Mouse (Mus musculus): ENCODE measurements around the gene Zbtb44. TPM values are rescaled to one million over a fixed set of nuclear protein-coding genes. Genes with fewer than 3 reads are reported as not detected.

The Zbtb44 gene
- polyA plus RNA-seq, 1 experiment from 2014 or later, result 6.5 TPM

DNA sequence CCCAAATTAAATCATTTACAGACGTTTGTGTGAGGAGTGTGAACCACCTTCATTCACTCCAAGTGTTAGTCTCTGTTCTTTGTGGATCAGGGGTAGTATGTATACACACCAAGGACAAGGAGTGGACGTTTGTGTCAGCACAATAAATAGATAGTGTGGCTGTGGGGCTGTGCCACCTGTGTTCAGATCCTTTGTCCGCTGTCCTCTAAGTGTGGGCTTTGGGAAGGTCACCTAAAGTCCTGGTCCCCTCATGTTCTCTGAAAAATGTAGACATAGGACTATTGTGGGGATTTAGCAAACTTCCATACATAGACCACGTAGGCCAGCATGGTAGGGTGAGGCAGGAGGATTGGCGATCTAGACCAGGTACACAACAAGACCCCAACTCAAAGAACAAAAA lies 55.1 kb downstream of the Zbtb44 start:
- no peak for DNase-seq (ENCODE audit: low spot score)

DNA sequence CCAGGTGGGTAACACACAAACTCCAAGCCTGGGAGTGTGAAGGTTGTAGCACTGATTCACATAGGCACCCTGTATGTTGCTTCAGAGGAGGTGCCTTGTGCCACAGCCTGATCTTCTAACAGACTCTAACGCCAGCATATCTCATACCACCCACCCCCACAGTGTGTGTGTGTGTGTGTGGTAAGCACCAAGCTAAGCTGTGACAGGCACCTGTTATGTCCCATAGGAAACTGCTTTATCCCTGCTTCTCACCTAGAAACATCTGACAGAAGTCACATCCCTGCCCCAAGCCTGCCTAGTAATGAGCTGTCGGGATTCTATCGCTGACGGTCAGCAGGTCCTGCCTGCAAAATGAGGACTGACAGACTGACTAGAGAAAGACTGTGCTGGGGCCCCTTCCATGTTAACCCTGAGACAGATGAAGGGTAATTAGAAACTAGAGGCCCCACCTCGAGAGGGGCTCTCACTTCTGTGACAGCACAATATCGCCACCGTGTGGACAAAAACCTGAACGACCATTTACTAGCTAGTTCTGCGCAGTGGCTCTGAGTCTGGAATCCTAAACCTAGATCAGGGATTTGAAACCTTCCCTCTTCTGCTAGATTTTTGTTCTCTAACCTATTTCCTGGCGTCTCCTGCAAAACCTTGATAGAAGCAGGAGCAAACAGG lies 55.8 kb downstream of the Zbtb44 start:
- Histone ChIP-seq H3K4me3 (ENCODE audit: low read depth, low read length) (no peak overlapping the region), H3K9ac (ENCODE audit: low read length) (no peak overlapping the region), H3K9me3 (ENCODE audit: control insufficient read depth, low read length) (no peaks in the 10 kb centered on the region), H3K27ac (replicated peaks) (no peak overlapping the region), H3K27me3 (ENCODE audit: control insufficient read depth, insufficient read depth, low read length) (no peaks in the 10 kb centered on the region), H3K4me1 (replicated peaks; ENCODE audit: control insufficient read depth, insufficient read depth) (no peaks in the 10 kb centered on the region), H3K4me2 (replicated peaks; ENCODE audit: low read depth) (no peak overlapping the region), H3K36me3 (ENCODE audit: control insufficient read depth, insufficient read depth, low read length) (no peaks in the 10 kb centered on the region)
- 19% methylated on average over 10 of the region's 10 CpGs for WGBS
- no peak for ATAC-seq (ENCODE audit: low FRiP score, low TSS enrichment)
- TF ChIP-seq EP300 (optimal IDR thresholded peaks at IDR 0.05), result no peak
- peak; percentile 85 for TF ChIP-seq CTCF (IDR thresholded peaks at IDR 0.05; ENCODE audit: low read depth)
- DNase-seq (ENCODE audit: low spot score), result peak; percentile 70

More for the DNA sequence above, 55.1 kb downstream of the Zbtb44 start:
- no peaks in the 10 kb centered on the region for H3K27me3 ChIP-seq (ENCODE audit: control insufficient read depth, insufficient read depth, low read length)
- no peak for ATAC-seq (ENCODE audit: low FRiP score, low TSS enrichment)
- no peak overlapping the region for H3K27ac ChIP-seq (replicated peaks)
- H3K36me3 ChIP-seq (ENCODE audit: control insufficient read depth, insufficient read depth, low read length), result no peaks in the 10 kb centered on the region
- H3K9ac ChIP-seq (ENCODE audit: low read length), result no peak overlapping the region
- no peak overlapping the region for H3K4me3 ChIP-seq (ENCODE audit: low read depth, low read length)
- H3K4me1 ChIP-seq (replicated peaks; ENCODE audit: control insufficient read depth, insufficient read depth), result no peaks in the 10 kb centered on the region
- H3K9me3 ChIP-seq (ENCODE audit: control insufficient read depth, low read length), result no peaks in the 10 kb centered on the region
- no peak overlapping the region for H3K4me2 ChIP-seq (replicated peaks; ENCODE audit: low read depth)
- 83% methylated on average over 5 of the region's 5 CpGs for WGBS
- no peak for TF ChIP-seq EP300 (optimal IDR thresholded peaks at IDR 0.05)
- TF ChIP-seq CTCF (IDR thresholded peaks at IDR 0.05; ENCODE audit: low read depth), result no peak

DNA sequence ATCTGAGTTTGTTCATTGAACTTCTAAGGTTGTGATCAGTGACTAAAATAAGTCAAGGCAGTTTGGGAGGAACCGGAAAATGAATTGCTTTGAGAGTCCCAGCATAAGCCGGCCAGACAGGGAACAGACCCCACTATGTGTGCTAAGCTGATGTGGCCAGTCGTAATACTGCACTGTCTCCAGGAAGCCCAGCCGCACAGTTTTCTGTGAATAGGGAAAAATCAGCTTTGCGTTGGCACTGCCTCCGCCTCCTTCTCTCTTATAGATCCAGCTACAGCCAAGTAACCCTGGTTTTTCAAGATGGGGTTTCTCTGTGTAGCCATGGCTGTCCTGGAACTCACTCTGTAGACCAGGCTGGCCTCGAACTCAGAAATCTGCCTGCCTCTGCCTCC lies 56.3 kb downstream of the Zbtb44 start:
- no peaks in the 10 kb centered on the region for H3K4me1 ChIP-seq (replicated peaks; ENCODE audit: control insufficient read depth, insufficient read depth)
- H3K4me2 ChIP-seq (replicated peaks; ENCODE audit: low read depth), result no peak overlapping the region
- no peaks in the 10 kb centered on the region for H3K9me3 ChIP-seq (ENCODE audit: control insufficient read depth, low read length)
- no peaks in the 10 kb centered on the region for H3K36me3 ChIP-seq (ENCODE audit: control insufficient read depth, insufficient read depth, low read length)
- ATAC-seq (ENCODE audit: low FRiP score, low TSS enrichment), result no peak
- DNase-seq (ENCODE audit: low spot score), result no peak
- no peak overlapping the region for H3K9ac ChIP-seq (ENCODE audit: low read length)
- 83% methylated on average over 7 of the region's 7 CpGs for WGBS
- TF ChIP-seq EP300 (optimal IDR thresholded peaks at IDR 0.05) (no peak), CTCF (IDR thresholded peaks at IDR 0.05; ENCODE audit: low read depth) (no peak)
- no peak overlapping the region for H3K4me3 ChIP-seq (ENCODE audit: low read depth, low read length)
- no peaks in the 10 kb centered on the region for H3K27me3 ChIP-seq (ENCODE audit: control insufficient read depth, insufficient read depth, low read length)
- H3K27ac ChIP-seq (replicated peaks), result no peak overlapping the region

DNA sequence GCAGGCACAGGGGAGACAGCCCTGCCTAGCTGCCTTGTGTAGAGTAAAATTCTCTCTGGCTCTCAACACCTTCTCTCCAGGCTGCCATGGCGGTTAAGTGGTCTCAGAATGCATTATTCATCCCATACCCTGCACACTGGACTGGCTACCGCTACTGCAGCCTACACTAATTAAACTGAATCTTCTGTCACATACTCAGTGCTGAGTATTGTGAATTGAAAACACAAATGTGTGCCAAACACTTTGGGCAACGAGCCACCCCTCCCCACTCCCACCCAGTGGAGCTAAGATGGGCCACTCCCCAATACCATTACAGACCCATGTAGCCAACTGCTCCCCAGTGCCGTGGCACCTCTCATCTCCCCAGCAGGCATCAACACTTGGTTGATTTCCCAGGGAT lies 57.0 kb downstream of the Zbtb44 start:
- H3K27me3 ChIP-seq (ENCODE audit: control insufficient read depth, insufficient read depth, low read length), result no peaks in the 10 kb centered on the region
- H3K36me3 ChIP-seq (ENCODE audit: control insufficient read depth, insufficient read depth, low read length), result no peaks in the 10 kb centered on the region
- no peaks in the 10 kb centered on the region for H3K4me1 ChIP-seq (replicated peaks; ENCODE audit: control insufficient read depth, insufficient read depth)
- WGBS, result 81% methylated on average over 4 of the region's 4 CpGs
- no peak overlapping the region for H3K27ac ChIP-seq (replicated peaks)
- H3K4me3 ChIP-seq (ENCODE audit: low read depth, low read length), result no peak overlapping the region
- DNase-seq (ENCODE audit: low spot score) (no peak), ATAC-seq (ENCODE audit: low FRiP score, low TSS enrichment) (no peak)
- TF ChIP-seq EP300 (optimal IDR thresholded peaks at IDR 0.05) (no peak), CTCF (IDR thresholded peaks at IDR 0.05; ENCODE audit: low read depth) (no peak)
- no peak overlapping the region for H3K4me2 ChIP-seq (replicated peaks; ENCODE audit: low read depth)
- H3K9me3 ChIP-seq (ENCODE audit: control insufficient read depth, low read length), result no peaks in the 10 kb centered on the region
- H3K9ac ChIP-seq (ENCODE audit: low read length), result no peak overlapping the region

DNA sequence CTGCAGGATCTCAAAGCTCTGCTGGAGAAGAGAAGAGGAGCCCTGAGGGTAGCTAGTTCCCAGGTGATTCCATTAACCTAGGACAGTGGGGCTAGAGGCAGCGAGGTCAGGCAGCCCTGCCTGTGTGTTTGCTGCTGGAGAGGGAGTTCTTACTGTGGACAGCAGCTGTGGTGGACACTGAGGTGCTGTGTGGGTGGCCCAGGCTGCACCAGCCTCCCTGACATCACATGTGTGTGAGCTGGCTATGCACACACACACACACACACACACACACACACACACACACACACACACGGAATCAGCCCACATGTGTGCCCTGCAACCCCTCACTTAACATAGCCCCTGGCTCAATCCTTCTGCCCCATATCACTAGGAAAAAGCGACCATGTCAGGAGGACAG lies 57.7 kb downstream of the Zbtb44 start:
- Histone ChIP-seq H3K36me3 (ENCODE audit: control insufficient read depth, insufficient read depth, low read length) (no peaks in the 10 kb centered on the region), H3K4me1 (replicated peaks; ENCODE audit: control insufficient read depth, insufficient read depth) (no peaks in the 10 kb centered on the region), H3K9ac (ENCODE audit: low read length) (no peak overlapping the region), H3K9me3 (ENCODE audit: control insufficient read depth, low read length) (no peaks in the 10 kb centered on the region), H3K4me2 (replicated peaks; ENCODE audit: low read depth) (no peak overlapping the region), H3K27ac (replicated peaks) (no peak overlapping the region), H3K4me3 (ENCODE audit: low read depth, low read length) (no peak overlapping the region), H3K27me3 (ENCODE audit: control insufficient read depth, insufficient read depth, low read length) (no peaks in the 10 kb centered on the region)
- TF ChIP-seq CTCF (IDR thresholded peaks at IDR 0.05; ENCODE audit: low read depth) (no peak), EP300 (optimal IDR thresholded peaks at IDR 0.05) (no peak)
- ATAC-seq (ENCODE audit: low FRiP score, low TSS enrichment) (no peak), DNase-seq (ENCODE audit: low spot score) (no peak)
- WGBS, result 83% methylated on average over 3 of the region's 3 CpGs

DNA sequence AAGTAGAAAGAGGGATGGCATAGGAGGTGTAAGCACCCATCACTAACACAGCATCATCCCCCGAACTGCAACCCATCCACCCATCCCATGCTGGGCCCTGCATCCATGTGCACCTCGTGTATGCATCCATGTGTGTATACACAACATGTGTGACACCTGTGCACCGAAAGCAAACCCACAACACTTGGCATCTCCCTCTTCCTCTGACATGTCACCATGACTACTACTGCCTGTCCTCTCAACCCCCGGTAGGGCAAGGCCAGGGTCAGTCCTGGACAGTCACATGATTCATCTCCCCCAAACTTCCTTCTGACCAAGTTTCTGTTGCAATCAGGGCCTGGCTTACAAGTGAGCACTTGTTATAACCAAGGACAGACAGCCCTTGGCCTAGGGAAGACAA lies 58.4 kb downstream of the Zbtb44 start:
- Histone ChIP-seq H3K4me1 (replicated peaks; ENCODE audit: control insufficient read depth, insufficient read depth) (no peaks in the 10 kb centered on the region), H3K9me3 (ENCODE audit: control insufficient read depth, low read length) (no peaks in the 10 kb centered on the region), H3K27ac (replicated peaks) (no peak overlapping the region), H3K9ac (ENCODE audit: low read length) (no peak overlapping the region), H3K36me3 (ENCODE audit: control insufficient read depth, insufficient read depth, low read length) (no peaks in the 10 kb centered on the region), H3K4me3 (ENCODE audit: low read depth, low read length) (no peak overlapping the region), H3K4me2 (replicated peaks; ENCODE audit: low read depth) (no peak overlapping the region), H3K27me3 (ENCODE audit: control insufficient read depth, insufficient read depth, low read length) (no peaks in the 10 kb centered on the region)
- no peak for ATAC-seq (ENCODE audit: low FRiP score, low TSS enrichment)
- DNase-seq (ENCODE audit: low spot score), result no peak
- WGBS, result 90% methylated on average over 4 of the region's 4 CpGs
- no peak for TF ChIP-seq EP300 (optimal IDR thresholded peaks at IDR 0.05)
- no peak for TF ChIP-seq CTCF (IDR thresholded peaks at IDR 0.05; ENCODE audit: low read depth)
